Mouse (Mus musculus): ENCODE measurements at regions not wholly inside any gene's neighbourhood (a gene's known extent, or its start where the extent isn't known, plus 50 kb on each side); places are given as distances from the start of the nearest gene placed in this dataset.

- DNase-seq: no peak
- intact Hi-C loops (cut with DNase I): no loop called here
Observed at GRCm38 (mm10) chr7:117746393-117746792, 365.6 kb downstream of the Xylt1 start.

DNA sequence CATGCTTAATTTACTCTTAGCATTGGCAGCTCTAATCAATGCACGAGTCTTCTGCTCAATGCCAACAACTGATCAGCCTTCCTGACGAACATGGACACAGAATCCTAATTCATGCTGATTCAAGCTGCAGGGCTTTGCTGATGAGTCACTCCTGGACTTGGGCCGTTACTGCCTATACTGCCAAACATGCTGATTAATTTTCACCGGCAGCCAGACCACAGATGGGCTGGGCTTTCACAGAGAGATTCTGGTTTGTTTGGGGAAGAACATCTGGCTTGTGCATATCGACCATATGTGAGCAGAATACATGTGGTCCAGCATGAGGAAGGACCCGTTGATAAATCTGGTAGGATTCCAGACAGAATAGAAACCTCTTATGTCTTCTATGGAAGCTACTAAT lies 358.9 kb downstream of the Xylt1 start:
- intact Hi-C loops (cut with DNase I): no loop called here
- DNase-seq: peak; percentile 26 to 27

DNA sequence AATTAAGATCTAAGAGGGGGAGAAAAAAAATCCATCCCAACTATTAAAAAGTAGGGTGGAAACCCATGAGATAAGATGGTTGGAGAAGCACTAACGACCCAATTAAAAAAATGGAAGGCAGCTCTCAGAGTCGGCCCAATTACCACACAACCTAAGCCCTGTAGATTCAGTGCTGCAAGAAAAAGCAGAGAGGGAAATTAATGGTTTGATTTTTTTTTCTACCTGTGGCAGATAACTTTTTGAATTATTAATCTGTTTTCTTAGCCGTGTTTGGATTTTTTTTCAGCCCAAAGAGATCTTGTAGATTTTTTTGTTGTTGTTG lies 354.9 kb downstream of the Xylt1 start:
- intact Hi-C loops (cut with DNase I): no loop called here
- DNase-seq: no peak

- DNase-seq: no peak
- intact Hi-C loops (cut with DNase I): no loop called here
Observed at GRCm38 (mm10) chr7:117734994-117735698, 354.4 kb downstream of the Xylt1 start.

DNA sequence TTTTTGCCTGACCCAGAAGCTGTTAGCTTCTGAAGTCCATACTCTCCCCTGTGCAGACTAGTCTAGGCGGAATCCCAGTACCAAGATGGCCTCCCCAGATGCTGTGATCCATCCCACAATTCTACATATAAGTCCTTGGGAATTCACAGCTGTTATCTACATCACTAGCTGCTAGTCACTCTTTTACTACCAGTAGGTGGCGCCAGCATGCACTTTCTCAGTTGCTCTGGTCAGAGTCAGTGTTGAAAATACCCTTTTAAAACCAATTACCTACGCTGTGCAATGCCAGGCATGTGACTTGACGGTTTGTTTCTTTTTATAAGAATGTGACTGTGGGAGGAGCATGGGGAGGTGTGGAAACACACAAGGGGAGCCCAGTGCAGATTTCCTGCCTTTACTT lies 348.3 kb downstream of the Xylt1 start:
- no peak for DNase-seq
- intact Hi-C loops (cut with DNase I): no loop called here

Small RNA genes lying in the stretch of these regions (microRNA-seq; reads per million reads assigned to microRNA genes)
- 0 reads per million in 2 experiments for gene Gm24063 (ENCODE audit: borderline number of aligned reads in 2 of 2)
